Mouse (Mus musculus): ENCODE results near the gene Fastkd1. TPM values are rescaled to one million over a fixed set of nuclear protein-coding genes. Genes with fewer than 3 reads are reported as not detected.

Gene Fastkd1
- 7.9 and 8.4 TPM in 2 replicates for polyA plus RNA-seq (2016; fragmentation: Nextera tagmentation; extraction: Ambion mirVana)

DNA sequence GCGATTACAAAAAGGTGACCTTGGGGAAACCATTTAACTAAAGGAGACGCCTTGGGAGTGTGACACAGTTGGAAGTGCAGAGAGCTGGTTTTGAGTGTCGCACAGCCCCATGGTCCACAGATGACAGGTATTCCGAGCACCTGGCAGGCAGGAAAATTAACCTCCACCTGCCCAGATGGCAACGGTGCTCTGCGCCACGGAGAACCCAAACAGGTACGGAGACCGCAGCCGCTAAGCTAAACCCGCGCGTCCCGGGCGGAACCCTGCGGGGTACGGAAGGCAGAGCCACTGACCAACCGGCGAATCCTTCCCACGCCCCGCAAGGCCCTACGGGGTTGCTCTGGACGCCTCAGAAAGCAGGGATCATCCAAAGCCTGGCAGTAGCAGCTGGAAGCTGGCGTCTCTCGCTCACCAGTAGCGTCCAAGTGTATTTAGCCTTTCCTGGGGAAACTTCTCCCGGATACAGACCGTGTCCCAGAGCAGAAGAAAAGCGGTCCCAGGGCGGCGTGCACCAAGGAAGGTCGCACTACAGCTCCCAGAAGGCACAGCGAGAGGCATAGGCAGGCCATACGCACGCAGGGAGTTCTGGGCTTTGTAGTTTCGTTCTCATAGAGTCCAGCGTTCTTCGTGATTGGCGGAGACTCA is at the start of gene Fastkd1:
Gene Fastkd1, minus strand, starts transcription at position 536 of the 645 bp plus-strand sequence.
- Histone ChIP-seq H3K9me3 (replicated peaks) (no peaks in the 10 kb centered on the region), H3K27ac (no peak within 1 kb of the TSS; the same call in 1 of the 2 replicates), H3K4me2 (peak within 1 kb of the TSS; percentile 77), H3K4me1 (peaks cover 15% of the 10 kb centered on the region), H3K27me3 (replicated peaks) (no peaks in the 10 kb centered on the region), H3K36me3 (peaks cover 8% of the 10 kb centered on the region; the same call in 1 of the 2 replicates), H3K4me3 (peak within 1 kb of the TSS; percentile 77), H3K9ac (peak within 1 kb of the TSS; percentile 76)
- ATAC-seq, result peak; percentile 99
- under 1% methylated on average over 39 of the region's 39 CpGs for WGBS (ENCODE audit: insufficient replicate concordance)

GRCm38 (mm10) chr2:69760980-69761379 is 47.7 kb upstream of the Fastkd1 start:
- no peaks in the 10 kb centered on the region for H3K9me3 ChIP-seq (replicated peaks)
- ATAC-seq, result no peak
- H3K4me2 ChIP-seq, result no peak overlapping the region
- WGBS (ENCODE audit: insufficient replicate concordance), result 62% methylated on average over 5 of the region's 5 CpGs
- H3K4me3 ChIP-seq, result no peak overlapping the region
- H3K27ac ChIP-seq, result no peak overlapping the region
- H3K36me3 ChIP-seq, result no peaks in the 10 kb centered on the region
- H3K9ac ChIP-seq, result no peak overlapping the region
- no peaks in the 10 kb centered on the region for H3K27me3 ChIP-seq (replicated peaks)
- H3K4me1 ChIP-seq, result no peaks in the 10 kb centered on the region

DNA sequence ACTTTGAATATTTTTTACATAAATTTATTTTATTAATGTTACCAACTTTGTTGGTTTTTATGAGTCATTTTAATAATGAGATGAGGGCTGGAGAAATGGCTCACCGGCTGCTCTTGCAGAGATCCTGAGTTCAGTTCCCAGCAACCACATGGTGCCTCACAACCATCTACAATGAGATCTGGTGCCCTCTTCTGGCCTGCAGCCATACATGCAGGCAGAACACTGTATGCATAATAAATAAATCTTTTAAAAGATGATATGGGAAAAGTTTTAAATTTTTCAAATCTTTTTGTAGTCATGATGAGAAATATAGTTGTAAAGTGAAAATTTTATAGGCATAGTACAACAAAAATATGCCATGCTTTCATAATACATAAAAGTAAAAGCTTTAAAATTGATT is 31.8 kb upstream of the Fastkd1 start:
- H3K36me3 ChIP-seq, result peaks cover 83% of the 10 kb centered on the region
- no peak overlapping the region for H3K9ac ChIP-seq
- no peak overlapping the region for H3K4me3 ChIP-seq
- H3K27me3 ChIP-seq (replicated peaks), result no peaks in the 10 kb centered on the region
- no peaks in the 10 kb centered on the region for H3K4me1 ChIP-seq
- H3K4me2 ChIP-seq, result no peak overlapping the region
- H3K27ac ChIP-seq, result no peak overlapping the region
- peaks cover 4% of the 10 kb centered on the region; the same call in 1 of the 2 replicates for H3K9me3 ChIP-seq (replicated peaks)
- WGBS (ENCODE audit: insufficient replicate concordance), result 75% methylated on average over 1 of the region's 1 CpGs
- ATAC-seq, result no peak

- Histone ChIP-seq H3K4me3 (peak overlapping the region; percentile 97), H3K36me3 (peaks cover 2% of the 10 kb centered on the region; the same call in 1 of the 2 replicates), H3K9me3 (replicated peaks) (no peaks in the 10 kb centered on the region), H3K4me2 (peak overlapping the region; percentile 70), H3K9ac (peak overlapping the region; percentile 93), H3K4me1 (peaks cover 20% of the 10 kb centered on the region), H3K27me3 (replicated peaks) (peaks cover 25% of the 10 kb centered on the region), H3K27ac (peak overlapping the region; percentile 89)
- under 1% methylated on average over 13 of the region's 13 CpGs for WGBS (ENCODE audit: insufficient replicate concordance)
- no peak for ATAC-seq
These were observed 10.2 kb upstream of the Fastkd1 start for GRCm38 (mm10) chr2:69723519-69723825.

GRCm38 (mm10) chr2:69722650-69723518 is 9.6 kb upstream of the Fastkd1 start:
- peak overlapping the region; percentile 97 for H3K4me3 ChIP-seq
- under 1% methylated on average over 86 of the region's 91 CpGs for WGBS (ENCODE audit: insufficient replicate concordance)
- peak overlapping the region; percentile 70 for H3K4me2 ChIP-seq
- peak; percentile 90 for ATAC-seq
- H3K27me3 ChIP-seq (replicated peaks), result peaks cover 28% of the 10 kb centered on the region
- peak overlapping the region; percentile 89 for H3K27ac ChIP-seq
- peaks cover 20% of the 10 kb centered on the region for H3K4me1 ChIP-seq
- H3K9me3 ChIP-seq (replicated peaks), result no peaks in the 10 kb centered on the region
- H3K36me3 ChIP-seq, result peaks cover 2% of the 10 kb centered on the region; the same call in 1 of the 2 replicates
- H3K9ac ChIP-seq, result peak overlapping the region; percentile 93

DNA sequence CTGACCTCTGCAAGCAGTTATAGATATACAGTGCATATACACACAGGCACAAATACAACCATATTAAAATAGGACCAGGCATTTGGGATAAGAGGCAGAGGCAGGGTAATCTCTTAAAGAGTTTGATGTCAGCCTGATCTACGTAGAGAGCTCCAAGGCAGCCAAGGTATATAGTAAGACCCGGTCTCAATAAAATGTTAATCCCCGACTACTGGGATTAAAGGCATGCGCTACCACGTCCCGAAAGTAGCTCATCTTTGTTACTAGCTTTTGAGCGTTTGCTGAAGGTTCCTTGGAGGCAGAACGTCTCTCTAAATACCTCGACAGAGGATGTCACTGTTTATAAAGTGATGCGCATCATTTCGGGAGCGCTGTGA is 8.9 kb upstream of the Fastkd1 start, which contains the start of gene Ppig:
Gene Ppig, plus strand, starts transcription at position 273 of the 377 bp plus-strand sequence.
- Histone ChIP-seq H3K4me2 (peak within 1 kb of the TSS; percentile 70), H3K36me3 (peaks cover 2% of the 10 kb centered on the region; the same call in 1 of the 2 replicates), H3K4me3 (peak within 1 kb of the TSS; percentile 97), H3K4me1 (peaks cover 20% of the 10 kb centered on the region), H3K27me3 (replicated peaks) (peaks cover 28% of the 10 kb centered on the region), H3K9ac (peak within 1 kb of the TSS; percentile 93), H3K9me3 (replicated peaks) (no peaks in the 10 kb centered on the region), H3K27ac (peak within 1 kb of the TSS; percentile 89)
- peak; percentile 4; the same call in 1 of the 2 replicates for ATAC-seq
- WGBS (ENCODE audit: insufficient replicate concordance), result 3% methylated on average over 12 of the region's 12 CpGs

GRCm38 (mm10) chr2:69719121-69719520 is 5.8 kb upstream of the Fastkd1 start:
- no peak overlapping the region for H3K4me3 ChIP-seq
- no peak overlapping the region for H3K27ac ChIP-seq
- peaks cover 28% of the 10 kb centered on the region for H3K27me3 ChIP-seq (replicated peaks)
- ATAC-seq, result no peak
- no peaks in the 10 kb centered on the region for H3K9me3 ChIP-seq (replicated peaks)
- no peak overlapping the region for H3K9ac ChIP-seq
- H3K4me1 ChIP-seq, result peaks cover 11% of the 10 kb centered on the region
- H3K4me2 ChIP-seq, result no peak overlapping the region
- WGBS (ENCODE audit: insufficient replicate concordance), result 69% methylated on average over 1 of the region's 1 CpGs
- no peaks in the 10 kb centered on the region for H3K36me3 ChIP-seq

GRCm38 (mm10) chr2:69716483-69716882 is 3.2 kb upstream of the Fastkd1 start:
- peaks cover 9% of the 10 kb centered on the region for H3K4me1 ChIP-seq
- no peak overlapping the region for H3K4me3 ChIP-seq
- no peak overlapping the region for H3K4me2 ChIP-seq
- H3K9ac ChIP-seq, result no peak overlapping the region
- H3K27ac ChIP-seq, result no peak overlapping the region
- peaks cover 26% of the 10 kb centered on the region for H3K27me3 ChIP-seq (replicated peaks)
- no peaks in the 10 kb centered on the region for H3K9me3 ChIP-seq (replicated peaks)
- WGBS (ENCODE audit: insufficient replicate concordance), result 61% methylated on average over 3 of the region's 3 CpGs
- no peak for ATAC-seq
- H3K36me3 ChIP-seq, result no peaks in the 10 kb centered on the region

GRCm38 (mm10) chr2:69714126-69714525 is 810 bp upstream of the Fastkd1 start:
- Histone ChIP-seq H3K4me2 (no peak overlapping the region; the same call in 1 of the 2 replicates), H3K9ac (no peak overlapping the region), H3K36me3 (peaks cover 8% of the 10 kb centered on the region; the same call in 1 of the 2 replicates), H3K4me1 (peaks cover 15% of the 10 kb centered on the region), H3K9me3 (replicated peaks) (no peaks in the 10 kb centered on the region), H3K4me3 (no peak overlapping the region), H3K27me3 (replicated peaks) (0 out of 2 replicates have a peak, but pooled peaks cover 6% of the 10 kb centered on the region), H3K27ac (no peak overlapping the region)
- ATAC-seq, result no peak
- WGBS (ENCODE audit: insufficient replicate concordance), result 56% methylated on average over 5 of the region's 5 CpGs

DNA sequence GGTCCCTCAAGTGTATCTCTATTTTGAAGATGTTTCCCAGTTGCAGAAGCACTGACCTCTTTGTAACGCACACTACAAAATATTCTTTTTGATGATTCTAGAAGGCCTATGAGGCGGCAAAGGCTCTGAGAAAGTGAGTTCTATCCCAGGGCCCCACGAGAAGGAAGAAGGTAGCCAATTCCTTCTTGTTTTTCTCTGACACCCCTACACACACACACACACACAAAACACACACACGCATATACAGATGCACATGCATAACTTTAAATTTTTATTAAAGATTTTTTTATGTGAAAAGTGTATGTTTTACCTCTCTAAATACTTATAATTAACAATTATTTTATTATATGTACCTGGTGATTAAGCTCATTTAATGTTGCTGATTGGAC is 304 bp upstream of the Fastkd1 start:
- peaks cover 8% of the 10 kb centered on the region; the same call in 1 of the 2 replicates for H3K36me3 ChIP-seq
- WGBS (ENCODE audit: insufficient replicate concordance), result 30% methylated on average over 4 of the region's 4 CpGs
- no peak overlapping the region for H3K27ac ChIP-seq
- H3K9ac ChIP-seq, result no peak overlapping the region; the same call in 1 of the 2 replicates
- H3K27me3 ChIP-seq (replicated peaks), result 0 out of 2 replicates have a peak, but pooled peaks cover 4% of the 10 kb centered on the region
- peak overlapping the region; percentile 77 for H3K4me3 ChIP-seq
- no peaks in the 10 kb centered on the region for H3K9me3 ChIP-seq (replicated peaks)
- peak overlapping the region; percentile 77 for H3K4me2 ChIP-seq
- H3K4me1 ChIP-seq, result peaks cover 15% of the 10 kb centered on the region
- ATAC-seq, result no peak; the same call in 1 of the 2 replicates

- Histone ChIP-seq H3K4me1 (peaks cover 15% of the 10 kb centered on the region), H3K9ac (no peak overlapping the region)
- ATAC-seq, result no peak
These were observed 1.1 kb downstream of the Fastkd1 start for GRCm38 (mm10) chr2:69712171-69712570.

GRCm38 (mm10) chr2:69700446-69700845 is 12.9 kb downstream of the Fastkd1 start:
- WGBS (ENCODE audit: insufficient replicate concordance), result 84% methylated on average over 8 of the region's 8 CpGs
- Histone ChIP-seq H3K9me3 (replicated peaks) (no peaks in the 10 kb centered on the region), H3K4me2 (no peak overlapping the region), H3K27me3 (replicated peaks) (no peaks in the 10 kb centered on the region), H3K36me3 (peaks cover 55% of the 10 kb centered on the region), H3K4me1 (no peaks in the 10 kb centered on the region), H3K27ac (no peak overlapping the region), H3K4me3 (no peak overlapping the region), H3K9ac (no peak overlapping the region)
- ATAC-seq, result no peak

More at GRCm38 (mm10) chr2:69712171-69712570, 1.1 kb downstream of the Fastkd1 start:
- no peak overlapping the region for H3K27ac ChIP-seq
- peaks cover 14% of the 10 kb centered on the region for H3K36me3 ChIP-seq
- H3K27me3 ChIP-seq (replicated peaks), result no peaks in the 10 kb centered on the region
- 0 out of 2 replicates have a peak overlapping the region, but pooled peaks have one; percentile 77 for H3K4me3 ChIP-seq
- 87% methylated on average over 14 of the region's 14 CpGs for WGBS (ENCODE audit: insufficient replicate concordance)
- no peaks in the 10 kb centered on the region for H3K9me3 ChIP-seq (replicated peaks)
- peak overlapping the region; percentile 77; the same call in 1 of the 2 replicates for H3K4me2 ChIP-seq

Measured in liver, embryonic 12.5 days (tissue).